Mouse (Mus musculus) CD4-positive, CD25-positive, alpha-beta regulatory T cell, adult 2 months (primary cell): ENCODE measurements around the gene Gm28102.
"Not testable (repeated sequence)": the region's sequence is repeated elsewhere in the genome, so short reads cannot be mapped to it uniquely, and the experiment has no call there.

Source experiments
- DNase-seq: peaks from one replicate; pipeline ENCODE4 v3.0.0-alpha.2; 2012; ENCODE audit warnings: low read depth, low spot score

Gm28102 gene

DNA sequence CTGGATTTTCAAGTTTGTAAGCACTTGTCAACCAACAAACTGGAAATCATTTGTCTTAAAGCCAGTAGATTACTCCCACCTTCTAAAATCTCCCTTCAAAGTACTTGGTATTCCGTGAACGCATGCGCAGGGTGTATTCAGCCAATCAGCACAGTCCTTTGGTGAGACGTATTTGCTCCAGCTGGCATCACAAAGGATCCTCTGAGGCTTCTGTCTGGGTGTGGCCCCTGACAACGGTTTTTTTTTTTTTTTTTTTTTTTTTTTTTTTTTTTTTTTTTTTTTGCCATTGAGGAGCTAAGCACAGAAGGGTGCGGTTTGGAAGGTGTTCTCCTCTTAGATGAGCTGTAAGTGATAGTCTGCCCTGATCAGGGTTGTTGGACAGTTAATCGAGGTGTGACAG lies at the start of gene Gm28102:
TSS of gene Gm28102 (plus strand) at position 301 of the 400 bp plus-strand sequence.
- DNase-seq = not testable (repeated sequence)
